Mouse (Mus musculus) left cerebral cortex, adult 11 months (tissue): ENCODE results near the gene Nell1.
"Not testable (repeated sequence)": the region's sequence is repeated elsewhere in the genome, so short reads cannot be mapped to it uniquely, and the experiment has no call there.

Experiments
- DNase-seq: peaks from one replicate; pipeline ENCODE4 v3.0.0; 2022; ENCODE audit warnings: low spot score

The Nell1 gene

GRCm38 (mm10) chr7:49974841-49975440, at the start of gene Nell1:
Gene Nell1 (plus strand): TSS chr7:49974864.
- no peak for DNase-seq

- no peak for DNase-seq
Measured at GRCm38 (mm10) chr7:49928571-49928970, 46.1 kb upstream of the Nell1 start.

- DNase-seq, result no peak
Measured at GRCm38 (mm10) chr7:49929999-49930398, 44.7 kb upstream of the Nell1 start.

- not testable (repeated sequence) for DNase-seq
Measured at GRCm38 (mm10) chr7:49933386-49934115, 41.1 kb upstream of the Nell1 start.

GRCm38 (mm10) chr7:49936821-49937220, 37.8 kb upstream of the Nell1 start:
- DNase-seq, result peak; percentile 47

- DNase-seq, result no peak
Measured at GRCm38 (mm10) chr7:49942023-49942422, 32.6 kb upstream of the Nell1 start.

GRCm38 (mm10) chr7:49942490-49942889, 32.2 kb upstream of the Nell1 start:
- DNase-seq, result no peak

GRCm38 (mm10) chr7:49946691-49947090, 28.0 kb upstream of the Nell1 start:
- DNase-seq, result no peak

- peak; percentile 47 for DNase-seq
Measured at GRCm38 (mm10) chr7:49953546-49954181, 21.0 kb upstream of the Nell1 start.

GRCm38 (mm10) chr7:49954834-49955233, 19.8 kb upstream of the Nell1 start:
- no peak for DNase-seq

GRCm38 (mm10) chr7:49957142-49957541, 17.5 kb upstream of the Nell1 start:
- DNase-seq, result no peak

GRCm38 (mm10) chr7:49963764-49964163, 10.9 kb upstream of the Nell1 start:
- no peak for DNase-seq

- DNase-seq, result no peak
Measured at GRCm38 (mm10) chr7:49969516-49969915, 5.1 kb upstream of the Nell1 start.

GRCm38 (mm10) chr7:49975441-49976121, 917 bp downstream of the Nell1 start:
- no peak for DNase-seq

GRCm38 (mm10) chr7:49981511-49982227, 7.0 kb downstream of the Nell1 start:
- DNase-seq, result no peak

- no peak for DNase-seq
Measured at GRCm38 (mm10) chr7:49984698-49985097, 10.0 kb downstream of the Nell1 start.

- no peak for DNase-seq
Measured at GRCm38 (mm10) chr7:49985947-49986346, 11.3 kb downstream of the Nell1 start.

- no peak for DNase-seq
Measured at GRCm38 (mm10) chr7:49999321-49999720, 24.7 kb downstream of the Nell1 start.

GRCm38 (mm10) chr7:50005268-50005667, 30.6 kb downstream of the Nell1 start:
- DNase-seq, result no peak

- DNase-seq, result no peak
Measured at GRCm38 (mm10) chr7:50035187-50036153, 60.8 kb downstream of the Nell1 start.

GRCm38 (mm10) chr7:50041112-50041511, 66.4 kb downstream of the Nell1 start:
- DNase-seq, result no peak
